Mouse (Mus musculus): ENCODE measurements around the gene 2810021J22Rik. TPM values are rescaled to one million over a fixed set of nuclear protein-coding genes. Genes with fewer than 3 reads are reported as not detected.

Gene 2810021J22Rik
- total and polyA plus RNA-seq, 2 experiments, result 1.3 to 2.6 TPM

DNA sequence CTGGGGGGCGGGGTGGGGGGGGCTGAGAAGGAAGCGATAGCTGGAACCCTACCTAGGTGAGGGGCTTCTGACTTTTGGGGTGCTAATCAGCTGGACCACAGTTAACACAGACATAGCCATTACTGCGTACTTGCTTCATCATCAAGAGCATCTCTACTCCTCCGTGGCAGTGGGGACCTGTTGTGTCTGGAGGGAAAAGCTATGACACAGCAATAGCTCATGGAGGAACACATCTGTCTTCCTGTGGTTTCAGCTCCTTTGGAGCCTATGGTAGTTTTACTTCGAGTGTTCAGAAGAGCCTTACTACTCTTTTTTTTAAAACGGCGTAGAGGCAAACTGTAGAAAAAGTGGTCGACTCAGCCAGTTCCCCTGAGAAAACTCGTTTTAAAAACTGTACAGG, 19.4 kb upstream of the 2810021J22Rik start:
- Histone ChIP-seq H3K9ac (ENCODE audit: low read depth, low read length) (peak overlapping the region; percentile 18; the same call in 1 of the 2 replicates), H3K36me3 (ENCODE audit: control insufficient read depth, insufficient read depth, low read length) (peaks cover 5% of the 10 kb centered on the region; the same call in 1 of the 2 replicates), H3K27ac (replicated peaks; ENCODE audit: insufficient read depth, low read depth, low read length) (no peak overlapping the region), H3K4me3 (ENCODE audit: insufficient read depth, low read depth, low read length) (peak overlapping the region; percentile 75; the same call in 1 of the 2 replicates), H3K4me1 (ENCODE audit: control insufficient read depth, insufficient read depth, low read length) (peaks cover 2% of the 10 kb centered on the region; the same call in 1 of the 2 replicates), H3K79me2 (ENCODE audit: control insufficient read depth, insufficient read depth, low read length) (no peaks in the 10 kb centered on the region; the same call in 1 of the 2 replicates), H3K27me3 (ENCODE audit: control insufficient read depth, insufficient read depth, low read length) (no peaks in the 10 kb centered on the region)
- DNase-seq (ENCODE audit: extremely low read depth, low read depth, low spot score), result no peak
- no peak for TF ChIP-seq CTCF (IDR thresholded peaks at IDR 0.05; ENCODE audit: low read depth, low read length)
- 42% methylated on average over 9 of the region's 9 CpGs for WGBS

GRCm38 (mm10) chr11:58849731-58850130, 17.3 kb upstream of the 2810021J22Rik start:
- H3K36me3 ChIP-seq (ENCODE audit: control insufficient read depth, insufficient read depth, low read length), result peaks cover 16% of the 10 kb centered on the region
- H3K4me3 ChIP-seq (ENCODE audit: insufficient read depth, low read depth, low read length), result no peak overlapping the region
- TF ChIP-seq POLR2A (IDR thresholded peaks at IDR 0.05; ENCODE audit: extremely low read depth, insufficient read depth, low read length), result no peak
- no peak for TF ChIP-seq CTCF (IDR thresholded peaks at IDR 0.05; ENCODE audit: low read depth, low read length)
- H3K9ac ChIP-seq (ENCODE audit: low read depth, low read length), result no peak overlapping the region
- H3K79me2 ChIP-seq (ENCODE audit: control insufficient read depth, insufficient read depth, low read length), result no peaks in the 10 kb centered on the region; the same call in 1 of the 2 replicates
- no peak overlapping the region for H3K27ac ChIP-seq (replicated peaks; ENCODE audit: insufficient read depth, low read depth, low read length)
- no peak for DNase-seq (ENCODE audit: extremely low read depth, low read depth, low spot score)
- no peaks in the 10 kb centered on the region for H3K27me3 ChIP-seq (ENCODE audit: control insufficient read depth, insufficient read depth, low read length)
- H3K4me1 ChIP-seq (ENCODE audit: control insufficient read depth, insufficient read depth, low read length), result peaks cover 2% of the 10 kb centered on the region; the same call in 1 of the 2 replicates
- 71% methylated on average over 2 of the region's 2 CpGs for WGBS

DNA sequence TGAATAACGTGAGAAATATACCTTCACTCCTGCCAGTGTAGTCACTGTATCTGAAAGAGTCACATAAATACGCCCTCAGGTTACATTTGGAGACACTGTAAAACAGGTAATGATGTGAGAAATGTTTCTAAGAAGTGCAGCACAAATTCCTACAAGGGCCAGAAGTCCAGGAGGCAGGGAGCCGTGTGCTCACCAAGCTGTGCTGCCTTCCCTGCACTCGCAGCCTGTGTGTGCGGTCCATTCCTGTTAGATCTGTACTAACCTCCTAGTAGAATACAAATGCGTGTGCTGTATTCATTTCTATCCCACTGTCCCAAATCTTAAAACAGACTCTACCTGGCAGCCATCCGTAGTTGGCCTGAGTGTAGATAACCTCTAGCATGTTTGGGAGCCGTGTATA, 6.3 kb upstream of the 2810021J22Rik start:
- DNase-seq (ENCODE audit: extremely low read depth, low read depth, low spot score), result no peak
- peaks cover 42% of the 10 kb centered on the region for H3K36me3 ChIP-seq (ENCODE audit: control insufficient read depth, insufficient read depth, low read length)
- no peaks in the 10 kb centered on the region for H3K4me1 ChIP-seq (ENCODE audit: control insufficient read depth, insufficient read depth, low read length)
- no peak overlapping the region for H3K4me3 ChIP-seq (ENCODE audit: insufficient read depth, low read depth, low read length)
- no peak overlapping the region for H3K27ac ChIP-seq (replicated peaks; ENCODE audit: insufficient read depth, low read depth, low read length)
- H3K27me3 ChIP-seq (ENCODE audit: control insufficient read depth, insufficient read depth, low read length), result no peaks in the 10 kb centered on the region
- 98% methylated on average over 8 of the region's 8 CpGs for WGBS
- H3K9ac ChIP-seq (ENCODE audit: low read depth, low read length), result no peak overlapping the region
- no peak for TF ChIP-seq POLR2A (IDR thresholded peaks at IDR 0.05; ENCODE audit: extremely low read depth, insufficient read depth, low read length)
- TF ChIP-seq CTCF (IDR thresholded peaks at IDR 0.05; ENCODE audit: low read depth, low read length), result no peak
- no peaks in the 10 kb centered on the region for H3K79me2 ChIP-seq (ENCODE audit: control insufficient read depth, insufficient read depth, low read length)

DNA sequence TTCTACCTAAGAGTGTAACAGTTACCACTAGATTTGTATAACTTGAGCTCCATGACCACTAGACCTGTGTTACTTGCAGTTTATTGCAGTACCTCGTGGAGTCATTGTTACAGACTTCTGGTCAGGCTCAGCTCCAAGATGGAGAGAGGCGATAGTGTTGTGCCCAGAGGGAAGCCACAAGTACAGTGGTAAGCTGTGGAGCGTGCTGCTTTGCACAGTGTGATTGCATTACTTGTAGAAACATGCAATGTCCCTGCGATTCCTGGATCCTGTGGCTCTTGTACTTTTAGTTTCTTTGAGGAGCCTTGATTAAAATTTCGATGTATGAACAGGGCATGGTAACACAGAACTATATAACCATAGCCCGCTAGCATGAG, 926 bp downstream of the 2810021J22Rik start:
- TF ChIP-seq POLR2A (IDR thresholded peaks at IDR 0.05; ENCODE audit: extremely low read depth, insufficient read depth, low read length) (no peak), CTCF (IDR thresholded peaks at IDR 0.05; ENCODE audit: low read depth, low read length) (no peak)
- H3K27me3 ChIP-seq (ENCODE audit: control insufficient read depth, insufficient read depth, low read length), result no peaks in the 10 kb centered on the region
- H3K4me1 ChIP-seq (ENCODE audit: control insufficient read depth, insufficient read depth, low read length), result peaks cover 6% of the 10 kb centered on the region; the same call in 1 of the 2 replicates
- no peak overlapping the region; the same call in 1 of the 2 replicates for H3K4me3 ChIP-seq (ENCODE audit: insufficient read depth, low read depth, low read length)
- H3K36me3 ChIP-seq (ENCODE audit: control insufficient read depth, insufficient read depth, low read length), result no peaks in the 10 kb centered on the region
- 93% methylated on average over 6 of the region's 6 CpGs for WGBS
- H3K27ac ChIP-seq (replicated peaks; ENCODE audit: insufficient read depth, low read depth, low read length), result no peak overlapping the region
- H3K79me2 ChIP-seq (ENCODE audit: control insufficient read depth, insufficient read depth, low read length), result no peaks in the 10 kb centered on the region
- H3K9ac ChIP-seq (ENCODE audit: low read depth, low read length), result no peak overlapping the region
- no peak for DNase-seq (ENCODE audit: extremely low read depth, low read depth, low spot score)

- no peaks in the 10 kb centered on the region for H3K27me3 ChIP-seq (ENCODE audit: control insufficient read depth, insufficient read depth, low read length)
- no peak overlapping the region for H3K27ac ChIP-seq (replicated peaks; ENCODE audit: insufficient read depth, low read depth, low read length)
- no peak overlapping the region for H3K4me3 ChIP-seq (ENCODE audit: insufficient read depth, low read depth, low read length)
- H3K36me3 ChIP-seq (ENCODE audit: control insufficient read depth, insufficient read depth, low read length), result no peaks in the 10 kb centered on the region; the same call in 1 of the 2 replicates
- DNase-seq (ENCODE audit: extremely low read depth, low read depth, low spot score), result peak; percentile 80
- TF ChIP-seq POLR2A (IDR thresholded peaks at IDR 0.05; ENCODE audit: extremely low read depth, insufficient read depth, low read length), result no peak
- no peak for TF ChIP-seq CTCF (IDR thresholded peaks at IDR 0.05; ENCODE audit: low read depth, low read length)
- 34% methylated on average over 4 of the region's 4 CpGs for WGBS
- peaks cover 6% of the 10 kb centered on the region; the same call in 1 of the 2 replicates for H3K4me1 ChIP-seq (ENCODE audit: control insufficient read depth, insufficient read depth, low read length)
- H3K9ac ChIP-seq (ENCODE audit: low read depth, low read length), result no peak overlapping the region
- H3K79me2 ChIP-seq (ENCODE audit: control insufficient read depth, insufficient read depth, low read length), result no peaks in the 10 kb centered on the region
Measured at GRCm38 (mm10) chr11:58870961-58871360, 3.9 kb downstream of the 2810021J22Rik start.

GRCm38 (mm10) chr11:58883756-58884155, 16.7 kb downstream of the 2810021J22Rik start:
- TF ChIP-seq POLR2A (IDR thresholded peaks at IDR 0.05; ENCODE audit: extremely low read depth, insufficient read depth, low read length) (no peak), CTCF (IDR thresholded peaks at IDR 0.05; ENCODE audit: low read depth, low read length) (no peak)
- no peak overlapping the region for H3K9ac ChIP-seq (ENCODE audit: low read depth, low read length)
- H3K4me3 ChIP-seq (ENCODE audit: insufficient read depth, low read depth, low read length), result no peak overlapping the region
- 88% methylated on average over 8 of the region's 8 CpGs for WGBS
- peaks cover 17% of the 10 kb centered on the region for H3K36me3 ChIP-seq (ENCODE audit: control insufficient read depth, insufficient read depth, low read length)
- no peak overlapping the region for H3K27ac ChIP-seq (replicated peaks; ENCODE audit: insufficient read depth, low read depth, low read length)
- H3K4me1 ChIP-seq (ENCODE audit: control insufficient read depth, insufficient read depth, low read length), result peaks cover 2% of the 10 kb centered on the region; the same call in 1 of the 2 replicates
- H3K27me3 ChIP-seq (ENCODE audit: control insufficient read depth, insufficient read depth, low read length), result no peaks in the 10 kb centered on the region
- no peak for DNase-seq (ENCODE audit: extremely low read depth, low read depth, low spot score)
- H3K79me2 ChIP-seq (ENCODE audit: control insufficient read depth, insufficient read depth, low read length), result no peaks in the 10 kb centered on the region

All from liver, adult 2 months (tissue).